Mouse (Mus musculus): ENCODE measurements around the gene Atp6v0a4. TPM values are rescaled to one million over a fixed set of nuclear protein-coding genes. Genes with fewer than 3 reads are reported as not detected.

The Atp6v0a4 gene
- polyA plus RNA-seq, 1 experiment from 2014 or later: 0.09 TPM

- ATAC-seq (ENCODE audit: low FRiP score) (no peak), DNase-seq (ENCODE audit: low spot score) (no peak)
- Histone ChIP-seq H3K9ac (no peak overlapping the region), H3K4me2 (replicated peaks) (no peak overlapping the region), H3K9me3 (ENCODE audit: control insufficient read depth, low read length) (no peaks in the 10 kb centered on the region; the same call in 1 of the 2 replicates), H3K4me3 (replicated peaks; ENCODE audit: low read length) (no peak overlapping the region), H3K27ac (no peak overlapping the region), H3K4me1 (replicated peaks; ENCODE audit: control insufficient read depth, insufficient read depth, low read length) (peaks cover under 1% of the 10 kb centered on the region; the same call in 1 of the 2 replicates), H3K27me3 (ENCODE audit: control insufficient read depth, insufficient read depth, low read length) (no peaks in the 10 kb centered on the region), H3K36me3 (replicated peaks; ENCODE audit: control insufficient read depth, insufficient read depth) (no peaks in the 10 kb centered on the region)
- WGBS: 91% methylated on average over 4 of the region's 4 CpGs
Observed at GRCm38 (mm10) chr6:38071256-38071655, 53.1 kb downstream of the Atp6v0a4 start.

GRCm38 (mm10) chr6:38066215-38066614 is 58.2 kb downstream of the Atp6v0a4 start:
- WGBS: 3% methylated on average over 5 of the region's 5 CpGs
- Histone ChIP-seq H3K4me2 (replicated peaks) (0 out of 2 replicates have a peak overlapping the region, but pooled peaks have one; percentile 24), H3K4me1 (replicated peaks; ENCODE audit: control insufficient read depth, insufficient read depth, low read length) (peaks cover 9% of the 10 kb centered on the region), H3K9me3 (ENCODE audit: control insufficient read depth, low read length) (no peaks in the 10 kb centered on the region), H3K9ac (no peak overlapping the region; the same call in 1 of the 2 replicates), H3K4me3 (replicated peaks; ENCODE audit: low read length) (no peak overlapping the region), H3K27me3 (ENCODE audit: control insufficient read depth, insufficient read depth, low read length) (no peaks in the 10 kb centered on the region), H3K27ac (peak overlapping the region; percentile 4; the same call in 1 of the 2 replicates), H3K36me3 (replicated peaks; ENCODE audit: control insufficient read depth, insufficient read depth) (no peaks in the 10 kb centered on the region)
- ATAC-seq (ENCODE audit: low FRiP score) (peak; percentile 87), DNase-seq (ENCODE audit: low spot score) (peak; percentile 85)

GRCm38 (mm10) chr6:38065501-38066122 is 58.8 kb downstream of the Atp6v0a4 start:
- 70% methylated on average over 11 of the region's 11 CpGs for WGBS
- no peak for DNase-seq (ENCODE audit: low spot score)
- H3K27ac ChIP-seq: peak overlapping the region; percentile 4; the same call in 1 of the 2 replicates

GRCm38 (mm10) chr6:38065122-38065500 is 59.3 kb downstream of the Atp6v0a4 start:
- H3K9me3 ChIP-seq (ENCODE audit: control insufficient read depth, low read length): no peaks in the 10 kb centered on the region
- H3K4me1 ChIP-seq (replicated peaks; ENCODE audit: control insufficient read depth, insufficient read depth, low read length): peaks cover 9% of the 10 kb centered on the region
- H3K27ac ChIP-seq: no peak overlapping the region
- H3K4me3 ChIP-seq (replicated peaks; ENCODE audit: low read length): no peak overlapping the region
- peak; percentile 56 for DNase-seq (ENCODE audit: low spot score)
- H3K36me3 ChIP-seq (replicated peaks; ENCODE audit: control insufficient read depth, insufficient read depth): no peaks in the 10 kb centered on the region
- H3K27me3 ChIP-seq (ENCODE audit: control insufficient read depth, insufficient read depth, low read length): no peaks in the 10 kb centered on the region
- H3K4me2 ChIP-seq (replicated peaks): no peak overlapping the region
- H3K9ac ChIP-seq: no peak overlapping the region
- 63% methylated on average over 3 of the region's 3 CpGs for WGBS
- ATAC-seq (ENCODE audit: low FRiP score): no peak

More at GRCm38 (mm10) chr6:38065501-38066122, 58.8 kb downstream of the Atp6v0a4 start:
- Histone ChIP-seq H3K9ac (no peak overlapping the region; the same call in 1 of the 2 replicates), H3K9me3 (ENCODE audit: control insufficient read depth, low read length) (no peaks in the 10 kb centered on the region), H3K4me3 (replicated peaks; ENCODE audit: low read length) (no peak overlapping the region), H3K4me2 (replicated peaks) (no peak overlapping the region), H3K27me3 (ENCODE audit: control insufficient read depth, insufficient read depth, low read length) (no peaks in the 10 kb centered on the region), H3K36me3 (replicated peaks; ENCODE audit: control insufficient read depth, insufficient read depth) (no peaks in the 10 kb centered on the region), H3K4me1 (replicated peaks; ENCODE audit: control insufficient read depth, insufficient read depth, low read length) (peaks cover 9% of the 10 kb centered on the region)
- ATAC-seq (ENCODE audit: low FRiP score): peak; percentile 59; the same call in 1 of the 2 replicates

- Histone ChIP-seq H3K4me2 (replicated peaks) (no peak overlapping the region), H3K27ac (no peak overlapping the region)
- WGBS: 76% methylated on average over 2 of the region's 2 CpGs
Observed at GRCm38 (mm10) chr6:38064621-38065020, 59.8 kb downstream of the Atp6v0a4 start.

GRCm38 (mm10) chr6:38058805-38059204 is 65.6 kb downstream of the Atp6v0a4 start:
- H3K4me3 ChIP-seq (replicated peaks; ENCODE audit: low read length): no peak overlapping the region
- H3K36me3 ChIP-seq (replicated peaks; ENCODE audit: control insufficient read depth, insufficient read depth): no peaks in the 10 kb centered on the region
- no peaks in the 10 kb centered on the region for H3K27me3 ChIP-seq (ENCODE audit: control insufficient read depth, insufficient read depth, low read length)
- DNase-seq (ENCODE audit: low spot score) (no peak), ATAC-seq (ENCODE audit: low FRiP score) (no peak)
- no peak overlapping the region for H3K27ac ChIP-seq
- no peaks in the 10 kb centered on the region for H3K4me1 ChIP-seq (replicated peaks; ENCODE audit: control insufficient read depth, insufficient read depth, low read length)
- WGBS: 60% methylated on average over 5 of the region's 5 CpGs
- no peaks in the 10 kb centered on the region for H3K9me3 ChIP-seq (ENCODE audit: control insufficient read depth, low read length)
- H3K4me2 ChIP-seq (replicated peaks): no peak overlapping the region
- no peak overlapping the region for H3K9ac ChIP-seq

More at GRCm38 (mm10) chr6:38064621-38065020, 59.8 kb downstream of the Atp6v0a4 start:
- no peaks in the 10 kb centered on the region for H3K9me3 ChIP-seq (ENCODE audit: control insufficient read depth, low read length)
- no peaks in the 10 kb centered on the region for H3K27me3 ChIP-seq (ENCODE audit: control insufficient read depth, insufficient read depth, low read length)
- no peaks in the 10 kb centered on the region for H3K36me3 ChIP-seq (replicated peaks; ENCODE audit: control insufficient read depth, insufficient read depth)
- H3K4me3 ChIP-seq (replicated peaks; ENCODE audit: low read length): no peak overlapping the region
- H3K4me1 ChIP-seq (replicated peaks; ENCODE audit: control insufficient read depth, insufficient read depth, low read length): peaks cover 9% of the 10 kb centered on the region
- DNase-seq (ENCODE audit: low spot score): no peak
- no peak overlapping the region for H3K9ac ChIP-seq
- ATAC-seq (ENCODE audit: low FRiP score): no peak

GRCm38 (mm10) chr6:38055471-38056330 is 68.7 kb downstream of the Atp6v0a4 start:
- 86% methylated on average over 15 of the region's 15 CpGs for WGBS

GRCm38 (mm10) chr6:38049601-38050000 is 74.8 kb downstream of the Atp6v0a4 start:
- H3K27ac ChIP-seq: no peak overlapping the region
- no peak overlapping the region for H3K9ac ChIP-seq
- DNase-seq (ENCODE audit: low spot score) (no peak), ATAC-seq (ENCODE audit: low FRiP score) (no peak)
- no peak overlapping the region for H3K4me3 ChIP-seq (replicated peaks; ENCODE audit: low read length)
- no peaks in the 10 kb centered on the region for H3K4me1 ChIP-seq (replicated peaks; ENCODE audit: control insufficient read depth, insufficient read depth, low read length)
- no peaks in the 10 kb centered on the region for H3K27me3 ChIP-seq (ENCODE audit: control insufficient read depth, insufficient read depth, low read length)
- WGBS: 91% methylated on average over 6 of the region's 6 CpGs
- H3K9me3 ChIP-seq (ENCODE audit: control insufficient read depth, low read length): no peaks in the 10 kb centered on the region
- no peak overlapping the region for H3K4me2 ChIP-seq (replicated peaks)
- H3K36me3 ChIP-seq (replicated peaks; ENCODE audit: control insufficient read depth, insufficient read depth): no peaks in the 10 kb centered on the region

More at GRCm38 (mm10) chr6:38055471-38056330, 68.7 kb downstream of the Atp6v0a4 start:
- H3K4me1 ChIP-seq (replicated peaks; ENCODE audit: control insufficient read depth, insufficient read depth, low read length): no peaks in the 10 kb centered on the region
- H3K27ac ChIP-seq: no peak overlapping the region
- no peaks in the 10 kb centered on the region for H3K9me3 ChIP-seq (ENCODE audit: control insufficient read depth, low read length)
- no peak overlapping the region for H3K4me3 ChIP-seq (replicated peaks; ENCODE audit: low read length)
- H3K9ac ChIP-seq: no peak overlapping the region
- DNase-seq (ENCODE audit: low spot score) (no peak), ATAC-seq (ENCODE audit: low FRiP score) (no peak)
- no peaks in the 10 kb centered on the region for H3K27me3 ChIP-seq (ENCODE audit: control insufficient read depth, insufficient read depth, low read length)
- no peaks in the 10 kb centered on the region for H3K36me3 ChIP-seq (replicated peaks; ENCODE audit: control insufficient read depth, insufficient read depth)
- no peak overlapping the region for H3K4me2 ChIP-seq (replicated peaks)

GRCm38 (mm10) chr6:38048800-38049561 is 75.4 kb downstream of the Atp6v0a4 start:
- H3K4me3 ChIP-seq (replicated peaks; ENCODE audit: low read length): no peak overlapping the region
- no peaks in the 10 kb centered on the region for H3K27me3 ChIP-seq (ENCODE audit: control insufficient read depth, insufficient read depth, low read length)
- no peaks in the 10 kb centered on the region for H3K36me3 ChIP-seq (replicated peaks; ENCODE audit: control insufficient read depth, insufficient read depth)
- no peaks in the 10 kb centered on the region for H3K9me3 ChIP-seq (ENCODE audit: control insufficient read depth, low read length)
- no peak overlapping the region for H3K27ac ChIP-seq
- DNase-seq (ENCODE audit: low spot score): no peak
- no peaks in the 10 kb centered on the region for H3K4me1 ChIP-seq (replicated peaks; ENCODE audit: control insufficient read depth, insufficient read depth, low read length)
- no peak overlapping the region for H3K9ac ChIP-seq
- H3K4me2 ChIP-seq (replicated peaks): no peak overlapping the region
- no peak for ATAC-seq (ENCODE audit: low FRiP score)
- WGBS: 54% methylated on average over 6 of the region's 6 CpGs
